Mouse (Mus musculus) neural tube, embryonic 15.5 days (tissue): ENCODE results near the gene Myg1. TPM values are rescaled to one million over a fixed set of nuclear protein-coding genes. Genes with fewer than 3 reads are reported as not detected.

Experiments
- polyA plus RNA-seq: library from polyadenylated mRNA; unstranded; fragments of >200 nt; fragmentation: Nextera tagmentation; extraction: Ambion mirVana; gene quantifications from 2 replicates; pipeline ENCODE4 v1.2.1, GENCODE M21; 2015

Gene Myg1
- polyA plus RNA-seq, 1 experiment from 2014 or later: 83.7 TPM

Other genes with a start within 250 kb of the Myg1 start
- 9.8 and 13.7 TPM in 2 replicates for gene Tns2, start 231.3 kb upstream of the Myg1 start, polyA plus RNA-seq
- 83.6 and 96.0 TPM in 2 replicates for gene Spryd3, start 195.5 kb upstream of the Myg1 start, polyA plus RNA-seq
- gene Igfbp6, start 187.3 kb upstream of the Myg1 start, polyA plus RNA-seq: 3.2 and 3.5 TPM in 2 replicates
- 0.06 and 0.68 TPM in 2 replicates for gene Soat2, start 181.2 kb upstream of the Myg1 start, polyA plus RNA-seq
- gene Zfp740, start 128.5 kb upstream of the Myg1 start, polyA plus RNA-seq: 45.1 and 48.7 TPM in 2 replicates
- gene Csad, start 127.0 kb upstream of the Myg1 start, polyA plus RNA-seq: 33.6 and 43.7 TPM in 2 replicates
- gene Itgb7, start 99.8 kb upstream of the Myg1 start, polyA plus RNA-seq: 1.1 and 11.0 TPM in 2 replicates
- gene Rarg, start 74.2 kb upstream of the Myg1 start, polyA plus RNA-seq: 7.8 and 11.9 TPM in 2 replicates
- gene Gm9918, start 61.1 kb upstream of the Myg1 start, polyA plus RNA-seq: 0.09 TPM in 1 of 2 replicates, not detected in the other
- gene Mfsd5, start 52.3 kb upstream of the Myg1 start, polyA plus RNA-seq: 59.5 and 62.7 TPM in 2 replicates
- gene Espl1, start 35.4 kb upstream of the Myg1 start, polyA plus RNA-seq: 2.8 and 6.3 TPM in 2 replicates
- gene Pfdn5, start 5.6 kb upstream of the Myg1 start, polyA plus RNA-seq: 427 and 485 TPM in 2 replicates
- 30.4 and 49.7 TPM in 2 replicates for gene Aaas, start 19.1 kb downstream of the Myg1 start, polyA plus RNA-seq
- 0.88 and 0.95 TPM in 2 replicates for gene Sp7, start 35.5 kb downstream of the Myg1 start, polyA plus RNA-seq
- gene Sp1, start 74.4 kb downstream of the Myg1 start, polyA plus RNA-seq: 3.0 and 3.9 TPM in 2 replicates
- 0.83 and 1.1 TPM in 2 replicates for gene Amhr2, start 113.7 kb downstream of the Myg1 start, polyA plus RNA-seq
- 80.9 and 87.7 TPM in 2 replicates for gene Prr13, start 127.3 kb downstream of the Myg1 start, polyA plus RNA-seq
- 117 and 143 TPM in 2 replicates for gene Pcbp2, start 138.8 kb downstream of the Myg1 start, polyA plus RNA-seq
- 6.2 and 6.4 TPM in 2 replicates for gene Gm10337, start 172.0 kb downstream of the Myg1 start, polyA plus RNA-seq
- gene Map3k12, start 185.4 kb downstream of the Myg1 start, polyA plus RNA-seq: 49.1 and 57.4 TPM in 2 replicates
- 93.7 and 98.4 TPM in 2 replicates for gene Tarbp2, start 186.5 kb downstream of the Myg1 start, polyA plus RNA-seq
- 13.9 and 14.0 TPM in 2 replicates for gene Npff, start 193.2 kb downstream of the Myg1 start, polyA plus RNA-seq